Mouse (Mus musculus): ENCODE data around the gene Yipf3. TPM values are rescaled to one million over a fixed set of nuclear protein-coding genes. Genes with fewer than 3 reads are reported as not detected.

Yipf3 gene
- total RNA-seq, 2 experiments from 2014 or later = 137 to 139 TPM

DNA sequence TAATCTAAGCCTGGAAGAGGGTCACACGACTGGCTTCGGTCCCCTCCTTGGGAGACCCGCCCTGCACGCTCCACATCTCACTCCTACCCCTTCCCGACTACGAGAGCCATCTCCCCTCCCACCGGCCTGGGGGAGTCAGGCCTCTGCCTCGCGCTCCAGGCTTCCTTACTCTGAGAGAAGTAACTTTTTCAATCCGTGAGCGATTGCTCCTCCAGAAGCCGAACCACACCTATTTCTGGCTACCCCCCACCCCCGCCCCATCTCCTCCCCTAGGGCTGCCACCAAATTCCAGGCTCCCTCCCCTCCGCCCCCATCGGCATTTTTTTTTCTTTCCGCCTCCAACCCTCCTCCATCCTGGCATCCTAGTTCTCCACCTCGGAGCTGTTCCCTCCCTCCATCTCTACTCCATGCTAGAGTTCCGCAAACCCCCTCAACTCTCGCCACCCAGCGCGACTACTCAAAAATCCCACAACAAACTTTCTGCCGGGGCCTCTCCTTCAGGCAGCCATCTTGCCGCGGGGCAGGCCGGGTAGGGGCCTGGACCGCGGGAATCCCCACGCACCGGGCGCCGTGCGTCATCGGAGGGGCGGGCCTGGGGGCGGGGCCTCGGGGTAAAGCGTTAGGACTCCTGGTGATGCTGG, 34.7 kb downstream of the Yipf3 start, which contains the start of gene Tjap1:
TSS of gene Tjap1 (minus strand) at position 544 of the 641 bp plus-strand sequence.
- DNase-seq (ENCODE audit: low spot score in 2 of 2) = peak; percentile 82 to 85

DNA sequence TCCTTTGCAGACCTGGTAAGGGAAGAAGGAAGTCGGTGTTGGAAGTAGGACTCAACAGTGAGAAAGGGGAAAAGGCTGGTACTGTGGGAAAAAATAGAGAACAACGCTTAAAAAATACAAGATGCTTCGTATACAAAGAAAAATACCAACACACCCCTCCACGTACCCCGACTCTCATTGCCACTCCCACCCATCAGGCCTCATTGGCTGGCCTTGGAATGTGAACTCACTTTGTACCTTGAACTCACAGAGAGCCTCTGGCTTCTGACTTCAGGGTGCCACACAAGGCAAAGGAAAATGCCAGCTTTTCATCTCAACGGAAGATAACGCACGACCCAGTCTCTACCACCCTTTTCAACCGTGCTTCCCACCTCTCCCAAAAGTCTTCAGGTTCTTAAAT, 35.3 kb downstream of the Yipf3 start:
- no peak for DNase-seq (ENCODE audit: low spot score in 2 of 2)

DNA sequence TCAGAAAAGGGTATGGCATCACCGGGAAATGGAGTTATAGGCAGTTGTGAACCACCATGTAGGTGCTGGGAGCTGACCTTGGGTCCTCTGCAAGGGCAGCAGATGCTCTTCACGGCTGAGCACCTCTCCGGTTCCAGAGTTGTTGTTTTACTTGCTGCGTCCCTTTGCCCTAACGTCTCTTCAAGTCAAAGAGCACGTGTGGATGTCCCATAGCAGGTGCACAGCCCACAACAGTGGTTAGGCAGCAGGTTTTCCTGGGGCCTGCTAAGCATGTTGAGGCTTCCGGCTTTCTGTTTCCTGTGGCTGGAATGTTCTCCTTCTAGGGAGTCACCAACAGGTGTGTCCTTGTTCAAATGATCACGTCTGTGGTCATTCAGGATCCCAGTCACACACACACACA, 36.0 kb downstream of the Yipf3 start:
- DNase-seq (ENCODE audit: low spot score in 2 of 2) = no peak

DNA sequence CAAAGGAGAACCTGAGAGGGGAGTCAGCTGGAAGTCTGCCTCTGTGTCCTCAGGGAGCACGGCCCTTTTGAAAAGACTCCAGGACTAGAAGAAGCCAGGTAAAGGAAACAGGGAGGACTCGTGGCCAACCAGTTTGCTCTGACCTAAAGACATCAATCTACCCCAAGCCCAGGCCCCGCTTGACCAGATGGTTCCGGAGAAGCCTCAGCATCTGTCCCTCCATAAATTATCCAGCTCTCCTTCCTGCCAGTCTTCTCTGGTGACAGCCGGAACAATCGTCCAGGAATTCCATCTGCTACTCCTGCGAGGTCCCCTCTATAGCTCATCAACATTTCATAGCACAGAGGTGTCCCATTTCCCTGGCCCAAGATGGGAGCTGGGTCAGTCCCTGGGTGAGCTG, 36.8 kb downstream of the Yipf3 start:
- DNase-seq (ENCODE audit: low spot score in 2 of 2) = no peak

DNA sequence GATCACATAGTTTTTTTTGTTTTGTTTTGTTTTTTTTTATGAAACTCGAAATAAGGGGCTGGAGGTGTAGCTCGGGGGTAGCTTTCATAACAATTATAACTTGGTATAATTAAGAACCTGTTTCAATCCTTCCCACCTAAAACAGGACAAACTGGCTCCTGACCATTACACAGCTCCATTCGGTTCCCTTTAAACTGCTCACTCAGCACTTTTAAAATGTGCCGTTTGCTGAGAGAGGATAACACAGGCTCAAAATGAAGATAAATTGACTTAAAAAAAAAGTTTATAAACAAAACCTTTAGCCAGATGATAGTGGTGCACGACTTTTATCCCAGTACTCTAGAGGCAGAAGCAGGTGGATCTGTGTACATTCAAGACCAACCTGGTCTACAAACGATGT, 37.5 kb downstream of the Yipf3 start:
- DNase-seq (ENCODE audit: low spot score in 2 of 2) = no peak

DNA sequence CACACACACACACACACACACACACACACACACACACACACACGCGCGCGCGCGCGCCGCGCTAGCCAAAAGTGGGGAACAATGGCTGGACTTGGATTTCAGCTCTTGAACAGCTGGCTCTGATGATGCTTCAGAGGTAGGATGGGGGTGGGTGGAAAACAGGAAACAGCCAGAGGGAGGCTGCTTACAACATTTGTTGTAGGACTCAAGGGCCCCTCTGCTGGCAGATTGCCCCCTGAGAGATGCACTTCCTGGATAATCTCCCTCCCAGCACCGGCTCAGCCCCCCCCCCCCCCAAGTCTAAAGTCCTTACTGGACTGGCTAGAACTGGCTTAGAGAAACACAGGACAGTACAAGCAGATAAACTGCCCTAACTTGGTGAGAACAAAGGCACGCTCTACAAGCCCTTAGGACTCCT, 39.8 kb downstream of the Yipf3 start:
- DNase-seq (ENCODE audit: low spot score in 2 of 2) = no peak

DNA sequence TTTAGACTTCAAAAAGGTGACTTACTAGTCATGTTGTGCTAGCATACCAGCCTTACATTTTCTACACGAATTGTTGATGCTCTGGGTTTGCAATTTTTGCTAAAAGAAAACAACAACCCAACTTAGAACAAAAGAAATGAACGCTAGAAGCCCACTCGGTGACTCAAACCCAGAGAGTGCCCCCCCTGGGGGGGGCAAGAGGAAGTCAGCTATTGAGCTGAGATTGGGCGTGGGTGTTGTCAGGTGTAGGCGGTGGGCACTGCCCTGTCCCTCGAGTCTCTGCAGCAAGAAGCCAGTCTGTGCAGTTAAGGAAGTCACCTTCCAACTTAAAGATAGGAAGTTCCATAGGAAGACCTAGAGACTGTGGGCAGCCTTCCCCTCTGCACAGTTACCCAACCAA, 48.7 kb downstream of the Yipf3 start:
- DNase-seq (ENCODE audit: low spot score in 2 of 2) = no peak

DNA sequence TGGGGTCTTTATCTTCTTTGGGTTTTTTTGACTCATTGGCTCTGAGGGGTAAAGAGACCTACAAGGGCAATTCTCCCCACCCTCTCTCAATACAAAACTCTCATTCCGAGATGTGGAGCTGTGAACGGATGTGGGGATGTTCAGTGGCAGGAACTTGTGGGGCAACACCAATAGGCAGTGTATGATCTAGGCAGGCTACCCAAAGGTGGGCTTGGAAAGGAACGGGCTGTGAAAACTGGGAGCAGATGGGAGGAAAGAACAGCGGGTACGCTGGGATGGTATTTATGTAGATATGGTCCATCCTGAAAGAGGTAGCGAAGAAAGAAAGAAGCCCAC, 49.1 kb downstream of the Yipf3 start:
- DNase-seq (ENCODE audit: low spot score in 2 of 2) = no peak

DNA sequence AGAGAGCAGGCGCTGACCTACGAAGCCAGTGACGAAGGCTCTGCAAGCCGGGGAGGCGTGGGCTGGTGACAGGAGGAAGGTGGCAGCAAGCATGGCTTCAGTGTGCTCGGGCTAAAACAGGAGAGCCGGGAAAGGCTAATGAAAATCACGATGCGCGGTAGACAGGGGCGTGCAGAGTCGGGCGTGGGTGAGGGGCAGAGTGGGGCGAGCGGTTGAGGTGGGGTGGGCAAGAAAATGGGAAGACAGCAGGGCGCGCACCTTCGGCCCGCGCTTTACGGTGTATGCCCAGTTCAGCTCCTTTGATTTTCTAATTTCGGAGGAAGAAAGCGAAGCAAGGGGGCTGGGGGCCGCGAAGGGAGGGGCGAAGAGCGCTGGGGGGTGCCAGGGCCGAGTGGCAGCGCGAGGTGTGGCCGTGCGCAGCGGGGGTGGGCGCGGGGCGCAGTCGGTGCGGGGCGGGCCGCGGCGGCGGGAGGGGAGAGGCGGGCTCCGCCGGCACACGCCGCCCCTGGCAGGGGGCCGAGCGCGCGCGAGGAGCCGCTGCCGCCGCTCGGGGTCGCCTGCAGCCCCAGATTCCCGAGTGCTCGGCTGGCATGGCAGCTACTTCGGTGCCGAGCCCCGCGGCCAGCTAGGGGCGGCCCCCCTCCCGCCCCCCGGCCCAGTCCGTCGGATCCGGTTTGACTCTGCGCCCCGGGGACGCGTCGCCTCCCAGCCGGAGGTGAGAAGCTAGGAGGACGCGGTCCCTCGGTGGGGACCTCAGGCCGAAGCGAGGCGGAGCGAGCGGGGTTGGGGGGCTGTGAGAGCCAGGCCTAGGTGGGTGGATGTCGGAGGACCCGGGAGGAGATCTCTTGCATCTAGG, 49.7 kb downstream of the Yipf3 start, which contains the start of gene Dlk2:
TSS of gene Dlk2 (plus strand) at position 58 of the 856 bp plus-strand sequence.
- no peak for DNase-seq (ENCODE audit: low spot score in 2 of 2)

DNA sequence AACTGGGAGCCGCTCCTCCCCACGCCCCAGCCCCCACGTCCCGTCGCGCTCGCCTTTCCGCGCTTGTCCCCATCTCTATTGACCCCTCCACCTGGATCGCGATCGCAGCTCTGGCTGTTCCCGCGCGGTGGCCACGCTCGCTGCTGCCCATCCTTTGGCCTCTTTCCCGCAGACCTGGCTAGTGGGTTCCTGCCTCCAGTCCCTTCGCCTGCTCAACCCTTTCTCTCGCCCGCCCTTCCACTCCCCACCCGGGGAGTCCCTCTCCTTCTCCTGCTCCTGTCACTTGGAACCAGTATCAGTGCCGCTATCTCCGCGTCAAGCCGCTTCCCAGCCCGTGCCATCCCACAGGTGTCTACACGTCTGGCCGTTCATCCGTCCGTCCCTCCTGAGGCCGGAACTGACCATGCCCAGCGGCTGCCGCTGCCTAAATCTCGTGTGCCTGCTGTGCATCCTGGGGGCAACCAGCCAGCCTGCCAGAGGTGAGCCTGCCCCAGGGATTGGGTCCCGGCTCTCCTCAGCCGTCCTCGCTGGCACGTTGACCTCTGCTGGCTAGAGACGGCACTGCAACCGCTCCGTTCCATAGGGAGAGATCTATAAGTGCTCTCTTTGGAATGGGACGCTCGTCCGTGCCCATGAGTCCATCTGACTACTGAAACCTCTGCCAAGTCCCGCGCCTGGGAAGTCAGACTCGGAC, 50.5 kb downstream of the Yipf3 start:
- peak; percentile 69 to 71 for DNase-seq (ENCODE audit: low spot score in 2 of 2)

DNA sequence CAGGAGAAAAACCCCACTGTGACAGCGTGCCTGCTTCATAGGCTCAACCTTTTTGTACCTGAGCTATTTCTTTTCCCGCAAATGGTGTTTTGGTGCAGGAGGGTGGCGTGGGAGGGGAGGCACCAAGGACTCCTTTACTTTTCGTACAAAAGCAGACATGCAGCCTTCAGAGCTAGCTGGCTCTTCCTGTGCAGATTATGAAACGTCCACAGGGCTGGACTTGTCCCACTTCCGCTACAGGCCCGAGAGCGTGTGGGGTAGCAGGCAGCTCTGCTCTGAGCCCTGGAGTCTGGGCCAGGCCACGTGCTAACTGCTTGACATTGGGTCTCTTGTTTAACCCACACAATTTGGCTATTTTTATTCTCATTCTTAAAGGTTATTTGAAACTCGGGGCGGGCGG, 54.0 kb downstream of the Yipf3 start:
- no peak for DNase-seq (ENCODE audit: low spot score in 2 of 2)

Small RNAs within 50 kb of the gene (microRNA-seq; reads per million reads assigned to microRNA genes)
- gene Mir693 = 0.79 reads per million

Other genes with a start within 250 kb of the Yipf3 start
- 100 to 1,000 TPM; 242 to 257 TPM for gene Vegfa, start 215.7 kb upstream of the Yipf3 start, total RNA-seq (2021)
- gene Mrps18a, start 137.1 kb upstream of the Yipf3 start, total RNA-seq (2021) = 100 to 1,000 TPM in 1 of 2 experiments, 10 to 100 TPM in 1; 94.1 to 101 TPM
- 10 to 100 TPM; 10.2 to 13.4 TPM for gene Rsph9, start 103.9 kb upstream of the Yipf3 start, total RNA-seq (2021)
- gene Mad2l1bp, start 94.5 kb upstream of the Yipf3 start, total RNA-seq (2021) = 10 to 100 TPM; 18.1 to 18.4 TPM
- gene Gtpbp2, start 87.0 kb upstream of the Yipf3 start, total RNA-seq (2021) = 100 to 1,000 TPM; 101 to 116 TPM
- 10 to 100 TPM; 34.9 to 36.8 TPM for gene Polh, start 45.4 kb upstream of the Yipf3 start, total RNA-seq (2021)
- 10 to 100 TPM; 72.0 to 74.6 TPM for gene Xpo5, start 45.3 kb upstream of the Yipf3 start, total RNA-seq (2021)
- gene Polr1c, start within 50 bp of the Yipf3 start, total RNA-seq (2021) = 100 to 1,000 TPM; 101 to 108 TPM
- 1 to 10 TPM; 6.3 to 7.3 TPM for gene Lrrc73, start 5.5 kb downstream of the Yipf3 start, total RNA-seq (2021)
- gene Tjap1, start 34.9 kb downstream of the Yipf3 start, total RNA-seq (2021) = 10 to 100 TPM; 68.8 to 75.3 TPM
- 1 to 10 TPM in 1 of 2 experiments, under 1 TPM in 1; 0.54 to 1.7 TPM for gene Dlk2, start 49.3 kb downstream of the Yipf3 start, total RNA-seq (2021)
- gene Abcc10, start 80.3 kb downstream of the Yipf3 start, total RNA-seq (2021) = 10 to 100 TPM; 13.8 to 14.1 TPM
- 10 to 100 TPM; 39.6 to 40.9 TPM for gene Zfp318, start 135.7 kb downstream of the Yipf3 start, total RNA-seq (2021)
- gene Crip3, start 180.8 kb downstream of the Yipf3 start, total RNA-seq (2021) = 1 to 10 TPM; 1.6 to 2.0 TPM
- 1 to 10 TPM in 1 of 2 experiments, under 1 TPM in 1; 0.14 to 4.0 TPM for gene Slc22a7, start 190.4 kb downstream of the Yipf3 start, total RNA-seq (2021)
- gene Ttbk1, start 239.6 kb downstream of the Yipf3 start, total RNA-seq (2021) = 1 to 10 TPM; 2.4 to 3.7 TPM
- gene Dnph1, start 248.6 kb downstream of the Yipf3 start, total RNA-seq (2021) = 1 to 10 TPM; 9.2 to 9.3 TPM